Mouse (Mus musculus) C2C12 (cell line): Measurements from ENCODE around the gene Cenpo.

Experiments used
- MAX ChIP-seq: IDR thresholded peaks from one replicate; pipeline ENCODE4 v1.6.1; 2011; ENCODE audit warnings: mild to moderate bottlenecking, control low read depth
- USF1 ChIP-seq: IDR thresholded peaks from one replicate; pipeline ENCODE4 v1.6.1; 2011; ENCODE audit warnings: low read depth, mild to moderate bottlenecking, control low read depth, moderate library complexity

DNA sequence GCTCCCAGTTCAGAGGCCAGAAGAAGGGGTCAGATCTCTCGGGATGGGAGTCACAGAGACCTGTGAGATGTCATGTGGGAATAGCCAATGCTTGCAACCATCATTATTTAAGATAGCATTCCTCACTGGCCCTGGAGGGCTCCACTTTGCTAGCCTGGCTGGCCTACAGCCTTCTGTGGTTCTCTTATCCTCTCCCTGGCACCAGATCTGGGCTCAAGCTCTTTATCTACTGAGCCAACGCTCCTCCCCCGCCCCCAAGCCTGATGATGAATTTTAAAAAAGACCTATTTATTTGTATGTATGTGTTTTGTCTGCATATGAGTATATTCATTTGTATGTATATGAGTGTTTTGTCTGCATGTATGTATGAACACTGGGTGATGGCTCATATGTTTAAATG, 45.8 kb upstream of the Cenpo start:
- TF ChIP-seq MAX (no peak), USF1 (no peak)
